Comparison of ENCODE assay signal across 8 mouse cellular contexts in genomic region chrX:169978436-169979381, GRCm38 (mm10). TPM values are rescaled to one million over a fixed set of nuclear protein-coding genes. Genes with fewer than 3 reads are reported as not detected.
DNase-seq lines count a peak whose midpoint lies in the region; ATAC-seq and TF ChIP-seq lines count a peak whose summit lies in the region.
"Not testable (repeated sequence)": the region's sequence is repeated elsewhere in the genome, so short reads cannot be mapped to it uniquely, and the experiment has no call there.

No protein-coding gene starts in this region.

- 56% methylated on average over 29 of the region's 29 CpGs for WGBS in forebrain, embryonic 16.5 days
- WGBS in lung, embryonic 14.5 days: 63% methylated on average over 29 of the region's 29 CpGs

- H3K4me3 ChIP-seq in ES-E14 (ENCODE audit: insufficient read depth in 1 of 2, low read depth in 1 of 2, low read length in 2 of 2, poor library complexity in 1 of 2, severe bottlenecking in 1 of 2); lung, embryonic 14.5 days (ENCODE audit: low read depth, low read length): not testable (repeated sequence)
- peak overlapping the region; percentile 33 for H3K4me3 ChIP-seq in forebrain, embryonic 16.5 days (replicated peaks; ENCODE audit: low read length)

- peak; percentile 20 for ATAC-seq in forebrain, embryonic 16.5 days
- not testable (repeated sequence) for ATAC-seq in lung, embryonic 14.5 days (ENCODE audit: insufficient read depth)
- peak; percentile 42 for ATAC-seq in neutrophil, adult 5-6 weeks (ENCODE audit: extremely low read depth, insufficient number of reproducible peaks, low FRiP score, poor library complexity, severe bottlenecking)

- H3K4me2 ChIP-seq in forebrain, embryonic 16.5 days (ENCODE audit: low read length): peak overlapping the region; percentile 49
- not testable (repeated sequence) for H3K4me2 ChIP-seq in lung, embryonic 14.5 days

- not testable (repeated sequence) for H3K27me3 ChIP-seq in forebrain, embryonic 16.5 days (replicated peaks; ENCODE audit: control insufficient read depth, insufficient read depth, low read length); lung, embryonic 14.5 days (ENCODE audit: insufficient read depth, low read length)

- not testable (repeated sequence) for H3K9ac ChIP-seq in ES-E14 (ENCODE audit: insufficient read depth, low read depth, low read length, poor library complexity, severe bottlenecking); lung, embryonic 14.5 days
- H3K9ac ChIP-seq in forebrain, embryonic 16.5 days (replicated peaks; ENCODE audit: low read depth, low read length): peak overlapping the region; percentile 27

- not testable (repeated sequence) for H3K4me1 ChIP-seq in ES-E14 (ENCODE audit: control insufficient read depth in 2 of 2, insufficient read depth in 2 of 2, low read length in 2 of 2, poor library complexity in 1 of 2); forebrain, embryonic 16.5 days (replicated peaks; ENCODE audit: control insufficient read depth, insufficient read depth, low read length); lung, embryonic 14.5 days (ENCODE audit: insufficient read depth)

- in situ Hi-C loops in ES-E14 (cut with MboI; ENCODE audit: low sequenced_read_pairs in 2 of 2, unreplicated experiment in 2 of 2): not testable (repeated sequence)

- H3K9me3 ChIP-seq in ES-E14 (ENCODE audit: control insufficient read depth, insufficient read depth, low read depth, low read length): peaks cover 75% of the 10 kb centered on the region
- H3K9me3 ChIP-seq in forebrain, embryonic 16.5 days (ENCODE audit: control insufficient read depth, low read length); lung, embryonic 14.5 days (ENCODE audit: low read depth, low read length): not testable (repeated sequence)

- peaks cover 79% of the 10 kb centered on the region for H3K36me3 ChIP-seq in ES-E14 (ENCODE audit: control insufficient read depth, insufficient read depth, low read length, poor library complexity, severe bottlenecking)
- peaks cover 16% of the 10 kb centered on the region for H3K36me3 ChIP-seq in forebrain, embryonic 16.5 days (ENCODE audit: control insufficient read depth, insufficient read depth)
- H3K36me3 ChIP-seq in lung, embryonic 14.5 days (ENCODE audit: insufficient read depth): peaks cover 61% of the 10 kb centered on the region

- not testable (repeated sequence) for TF ChIP-seq CTCF in lung, embryonic 14.5 days (IDR thresholded peaks at IDR 0.05; ENCODE audit: low read depth)

- DNase-seq in ES-E14 (ENCODE audit: low read depth, low spot score): peak; percentile 80
- DNase-seq in cerebellum, adult 9-10 months: peak; percentile 36
- DNase-seq in heart, postnatal 10 days: peak; percentile 91 to 93
- peak; percentile 90 for DNase-seq in layer of hippocampus, adult 11-12 months (ENCODE audit: low spot score)
- DNase-seq in lung, embryonic 14.5 days: peak; percentile 88
- peak; percentile 78 for DNase-seq in thymus, postnatal 0 days (ENCODE audit: low spot score)

- intact Hi-C loops in heart, postnatal 10 days (cut with DNase I): not testable (repeated sequence)

- peak overlapping the region; percentile 9; the same call in 1 of the 2 replicates for H3K27ac ChIP-seq in ES-E14 (ENCODE audit: insufficient read depth, low read depth, low read length, poor library complexity, severe bottlenecking)
- H3K27ac ChIP-seq in forebrain, embryonic 16.5 days (ENCODE audit: low read length): peak overlapping the region; percentile 12
- H3K27ac ChIP-seq in lung, embryonic 14.5 days (ENCODE audit: low read depth): not testable (repeated sequence)

RNA-seq across cellular contexts. Expression of gene Gm21887, which starts 30.8 kb away (rescaled TPM):
- total RNA-seq in ES-E14 (2012; rRNA removed): 165 and 322 TPM in 2 replicates
- 174 and 293 TPM in 2 replicates for polyA plus RNA-seq in forebrain, embryonic 16.5 days (2015; fragmentation: Nextera tagmentation; extraction: Ambion mirVana)
- total RNA-seq in heart, postnatal 10 days (2021): 10 to 100 TPM; 58.4 to 63.1 TPM
- polyA plus RNA-seq in lung, embryonic 14.5 days (2014; fragmentation: Nextera tagmentation; extraction: Ambion mirVana): 252 and 439 TPM in 2 replicates
- 206 and 226 TPM in 2 replicates for total RNA-seq in neutrophil, adult 5-6 weeks (2017)
- polyA plus RNA-seq in thymus, postnatal 0 days (2015; fragmentation: Nextera tagmentation; extraction: Ambion mirVana): 166 and 243 TPM in 2 replicates

Comparison
In these comparisons a context has a peak if more than half of its experiments do, and no peak if none do; other contexts are left out.
1. DNase-seq: peak in every context shown above with its lines; median percentile 92 in heart, postnatal 10 days; 90 in layer of hippocampus, adult 11-12 months; 88 in lung, embryonic 14.5 days; 80 in ES-E14; 78 in thymus, postnatal 0 days; 36 in cerebellum, adult 9-10 months.